Mouse (Mus musculus): ENCODE measurements around the gene Zbtb18. TPM values are rescaled to one million over a fixed set of nuclear protein-coding genes. Genes with fewer than 3 reads are reported as not detected.

Gene Zbtb18
- 10 to 100 TPM; 28.5 to 32.3 TPM for total RNA-seq (2023)

GRCm38 (mm10) chr1:177442196-177442808, at the start of gene Zbtb18:
Gene Zbtb18 (plus strand): TSS chr1:177442351.

Other genes starting within 250 kb of the Zbtb18 start
- 10 to 100 TPM; 44.2 to 48.2 TPM for gene Akt3, start 184.1 kb upstream of the Zbtb18 start, total RNA-seq (2023)

All from T-cell, adult 66 days (primary cell).